Mouse (Mus musculus): ENCODE measurements around the gene Nrp2. TPM values are rescaled to one million over a fixed set of nuclear protein-coding genes. Genes with fewer than 3 reads are reported as not detected.

Gene Nrp2
- total and polyA plus RNA-seq, 3 experiments, result not detected

- TF ChIP-seq MAZ (IDR thresholded peaks at IDR 0.05; ENCODE audit: low read depth, low read length) (no peak), JUND (IDR thresholded peaks at IDR 0.05; ENCODE audit: low read depth, low read length) (no peak), RCOR1 (IDR thresholded peaks at IDR 0.05; ENCODE audit: low read depth, low read length) (no peak), ELF1 (IDR thresholded peaks at IDR 0.05; ENCODE audit: low read depth, low read length) (no peak), TBP (IDR thresholded peaks at IDR 0.05; ENCODE audit: low read depth, low read length) (no peak), SIN3A (IDR thresholded peaks at IDR 0.05; ENCODE audit: low read length) (no peak), POLR2AphosphoS2 (IDR thresholded peaks at IDR 0.05; ENCODE audit: low read length) (no peak), MAFK (IDR thresholded peaks at IDR 0.05; ENCODE audit: borderline replicate concordance, low read depth, low read length) (no peak), ETS1 (IDR thresholded peaks at IDR 0.05; ENCODE audit: low read depth, low read length) (no peak), KAT2A (conservative IDR thresholded peaks at IDR 0.05; ENCODE audit: low read depth, low read length) (no peak), MYC (IDR thresholded peaks at IDR 0.05; ENCODE audit: low read depth, low read length) (no peak), ZC3H11A (IDR thresholded peaks at IDR 0.05; ENCODE audit: low read depth, low read length) (no peak), CTCF (IDR thresholded peaks at IDR 0.05 in 2 of 3, conservative IDR thresholded peaks at IDR 0.05 in 1 of 3; ENCODE audit: control insufficient read depth in 1 of 3, insufficient read depth in 1 of 3, low read depth in 2 of 3, low read length in 3 of 3, poor library complexity in 1 of 3, severe bottlenecking in 1 of 3) (no peak), CHD1 (IDR thresholded peaks at IDR 0.05; ENCODE audit: low read depth, low read length) (no peak), MEF2A (IDR thresholded peaks at IDR 0.05; ENCODE audit: extremely low read depth, insufficient replicate concordance, low read depth, low read length, poor library complexity, severe bottlenecking) (no peak)
- no peak overlapping the region for H3K27ac ChIP-seq (ENCODE audit: control insufficient read depth, low read depth, low read length)
- H3K4me3 ChIP-seq (ENCODE audit: control insufficient read depth in 1 of 2, insufficient read depth in 1 of 2, low read depth in 2 of 2, low read length in 2 of 2), result no peak overlapping the region
- H3K27me3 ChIP-seq (ENCODE audit: control insufficient read depth in 1 of 2, insufficient read depth in 2 of 2, low read length in 2 of 2), result no peaks in the 10 kb centered on the region
- H3K36me3 ChIP-seq (ENCODE audit: control insufficient read depth in 1 of 2, insufficient read depth in 2 of 2, low read length in 2 of 2), result no peaks in the 10 kb centered on the region
- H3K79me2 ChIP-seq (ENCODE audit: control insufficient read depth, insufficient read depth, low read length, poor library complexity), result no peaks in the 10 kb centered on the region
- no peak overlapping the region for H3K9ac ChIP-seq (ENCODE audit: control insufficient read depth, low read depth, low read length, poor library complexity, severe bottlenecking)
- H3K9me3 ChIP-seq (replicated peaks; ENCODE audit: insufficient read depth, low read length), result no peaks in the 10 kb centered on the region
- no peak for DNase-seq (ENCODE audit: low read depth, low spot score)
- no peaks in the 10 kb centered on the region for H3K4me1 ChIP-seq (ENCODE audit: control insufficient read depth in 1 of 2, insufficient read depth in 2 of 2, low read length in 2 of 2)
Observed at GRCm38 (mm10) chr1:62732036-62732435, 29.0 kb downstream of the Nrp2 start.

GRCm38 (mm10) chr1:62734420-62734931 is 31.4 kb downstream of the Nrp2 start:
- Histone ChIP-seq H3K4me1 (ENCODE audit: control insufficient read depth in 1 of 2, insufficient read depth in 2 of 2, low read length in 2 of 2) (no peaks in the 10 kb centered on the region), H3K79me2 (ENCODE audit: control insufficient read depth, insufficient read depth, low read length, poor library complexity) (no peaks in the 10 kb centered on the region), H3K4me3 (ENCODE audit: control insufficient read depth in 1 of 2, insufficient read depth in 1 of 2, low read depth in 2 of 2, low read length in 2 of 2) (no peak overlapping the region), H3K27ac (ENCODE audit: control insufficient read depth, low read depth, low read length) (no peak overlapping the region), H3K27me3 (ENCODE audit: control insufficient read depth in 1 of 2, insufficient read depth in 2 of 2, low read length in 2 of 2) (no peaks in the 10 kb centered on the region), H3K9ac (ENCODE audit: control insufficient read depth, low read depth, low read length, poor library complexity, severe bottlenecking) (no peak overlapping the region), H3K9me3 (replicated peaks; ENCODE audit: insufficient read depth, low read length) (no peaks in the 10 kb centered on the region), H3K36me3 (ENCODE audit: control insufficient read depth in 1 of 2, insufficient read depth in 2 of 2, low read length in 2 of 2) (no peaks in the 10 kb centered on the region)
- no peak for TF ChIP-seq JUND (IDR thresholded peaks at IDR 0.05; ENCODE audit: low read depth, low read length)
- TF ChIP-seq USF1 (IDR thresholded peaks at IDR 0.05; ENCODE audit: low read depth, low read length), result no peak
- no peak for TF ChIP-seq EP300 (IDR thresholded peaks at IDR 0.05; ENCODE audit: low read depth in 1 of 2, low read length in 2 of 2)
- no peak for TF ChIP-seq MAZ (IDR thresholded peaks at IDR 0.05; ENCODE audit: low read depth, low read length)
- TF ChIP-seq MYB (IDR thresholded peaks at IDR 0.05; ENCODE audit: low read depth, low read length), result no peak
- TF ChIP-seq GABPA (IDR thresholded peaks at IDR 0.05; ENCODE audit: low read depth, low read length), result no peak
- no peak for TF ChIP-seq POLR2A (IDR thresholded peaks at IDR 0.05; ENCODE audit: control insufficient read depth in 1 of 2, insufficient read depth in 1 of 2, low read depth in 1 of 2, low read length in 2 of 2, poor library complexity in 1 of 2)
- TF ChIP-seq HCFC1 (IDR thresholded peaks at IDR 0.05; ENCODE audit: low read depth, low read length), result no peak
- no peak for TF ChIP-seq RCOR1 (IDR thresholded peaks at IDR 0.05; ENCODE audit: low read depth, low read length)
- TF ChIP-seq ETS1 (IDR thresholded peaks at IDR 0.05; ENCODE audit: low read depth, low read length), result no peak
- no peak for TF ChIP-seq CTCF (IDR thresholded peaks at IDR 0.05 in 2 of 3, conservative IDR thresholded peaks at IDR 0.05 in 1 of 3; ENCODE audit: control insufficient read depth in 1 of 3, insufficient read depth in 1 of 3, low read depth in 2 of 3, low read length in 3 of 3, poor library complexity in 1 of 3, severe bottlenecking in 1 of 3)
- TF ChIP-seq SMC3 (IDR thresholded peaks at IDR 0.05; ENCODE audit: low read depth, low read length), result no peak
- TF ChIP-seq RAD21 (IDR thresholded peaks at IDR 0.05; ENCODE audit: low read depth, low read length), result no peak
- no peak for TF ChIP-seq MXI1 (IDR thresholded peaks at IDR 0.05; ENCODE audit: low read depth, low read length)
- no peak for TF ChIP-seq CHD2 (IDR thresholded peaks at IDR 0.05; ENCODE audit: low read length)
- no peak for TF ChIP-seq TCF12 (IDR thresholded peaks at IDR 0.05; ENCODE audit: low read depth, low read length)
- no peak for DNase-seq (ENCODE audit: low read depth, low spot score)
